Mouse (Mus musculus): ENCODE data around the gene Ddit4.
A peak's percentile ranks its signal among the peaks of the same experiment; 100 is the strongest.

Gene Ddit4

GRCm38 (mm10) chr10:59972534-59972933 is 20.9 kb upstream of the Ddit4 start:
- no peak for DNase-seq (ENCODE audit: low read depth, low spot score)

GRCm38 (mm10) chr10:59971813-59972212 is 20.2 kb upstream of the Ddit4 start:
- no peak for DNase-seq (ENCODE audit: low read depth, low spot score)

- DNase-seq (ENCODE audit: low read depth, low spot score), result no peak
These were observed 18.9 kb upstream of the Ddit4 start for GRCm38 (mm10) chr10:59970450-59971062.

- peak; percentile 44 for DNase-seq (ENCODE audit: low read depth, low spot score)
These were observed 18.3 kb upstream of the Ddit4 start for GRCm38 (mm10) chr10:59969821-59970449.

GRCm38 (mm10) chr10:59967309-59967942 is 15.8 kb upstream of the Ddit4 start:
- DNase-seq (ENCODE audit: low read depth, low spot score), result no peak

- DNase-seq (ENCODE audit: low read depth, low spot score), result no peak
These were observed 15.1 kb upstream of the Ddit4 start for GRCm38 (mm10) chr10:59966743-59967142.

GRCm38 (mm10) chr10:59965788-59966187 is 14.2 kb upstream of the Ddit4 start:
- DNase-seq (ENCODE audit: low read depth, low spot score), result no peak

GRCm38 (mm10) chr10:59965362-59965695 is 13.7 kb upstream of the Ddit4 start:
- no peak for DNase-seq (ENCODE audit: low read depth, low spot score)

GRCm38 (mm10) chr10:59964504-59965361 is 13.1 kb upstream of the Ddit4 start:
- no peak for DNase-seq (ENCODE audit: low read depth, low spot score)

- DNase-seq (ENCODE audit: low read depth, low spot score), result no peak
These were observed 12.0 kb upstream of the Ddit4 start for GRCm38 (mm10) chr10:59963609-59964008.

GRCm38 (mm10) chr10:59959517-59959916 is 7.9 kb upstream of the Ddit4 start:
- no peak for DNase-seq (ENCODE audit: low read depth, low spot score)

- no peak for DNase-seq (ENCODE audit: low read depth, low spot score)
These were observed 6.8 kb upstream of the Ddit4 start for GRCm38 (mm10) chr10:59958458-59958857.

- DNase-seq (ENCODE audit: low read depth, low spot score), result no peak
These were observed 5.8 kb upstream of the Ddit4 start for GRCm38 (mm10) chr10:59957171-59958149.

GRCm38 (mm10) chr10:59956681-59957080 is 5.0 kb upstream of the Ddit4 start:
- no peak for DNase-seq (ENCODE audit: low read depth, low spot score)

- no peak for DNase-seq (ENCODE audit: low read depth, low spot score)
These were observed 2.0 kb upstream of the Ddit4 start for GRCm38 (mm10) chr10:59953564-59954039.

GRCm38 (mm10) chr10:59952781-59953563 is 1.3 kb upstream of the Ddit4 start:
- DNase-seq (ENCODE audit: low read depth, low spot score), result no peak

GRCm38 (mm10) chr10:59952152-59952780 is 632 bp upstream of the Ddit4 start:
- no peak for DNase-seq (ENCODE audit: low read depth, low spot score)

GRCm38 (mm10) chr10:59950716-59951191 is 880 bp downstream of the Ddit4 start:
- no peak for DNase-seq (ENCODE audit: low read depth, low spot score)

GRCm38 (mm10) chr10:59949783-59950605 is 1.6 kb downstream of the Ddit4 start:
- no peak for DNase-seq (ENCODE audit: low read depth, low spot score)
